Mouse (Mus musculus) embryonic fibroblast, embryonic 13.5 days (primary cell): ENCODE measurements around the gene Tmem200a. TPM values are rescaled to one million over a fixed set of nuclear protein-coding genes. Genes with fewer than 3 reads are reported as not detected.
A peak's percentile ranks its signal among the peaks of the same experiment; 100 is the strongest.

ENCODE experiments used
- H3K27ac ChIP-seq: 2 replicates; pipeline ENCODE4 v1.5.1; 2012; ENCODE audit warnings: low read length, control low read depth, inconsistent platforms; ENCODE audit not compliant: insufficient read depth
- H3K4me1 ChIP-seq: 2 replicates; pipeline ENCODE4 v1.6.1; 2011; ENCODE audit warnings: low read length; ENCODE audit not compliant: control insufficient read depth, insufficient read depth
- H3K4me3 ChIP-seq: 2 replicates; pipeline ENCODE4 v1.5.1; 2011; ENCODE audit warnings: mild to moderate bottlenecking, control low read depth, low read length; ENCODE audit not compliant: insufficient read depth
- CTCF ChIP-seq: IDR thresholded peaks from 2 replicates; pipeline ENCODE4 v1.5.1; 2011; ENCODE audit warnings: mild to moderate bottlenecking, control low read depth, low read length, moderate library complexity, borderline replicate concordance; ENCODE audit not compliant: insufficient read depth
- POLR2A ChIP-seq: IDR thresholded peaks from 2 replicates; pipeline ENCODE4 v1.6.1; 2011; ENCODE audit warnings: low read depth, mild to moderate bottlenecking, control low read depth, low read length, moderate library complexity
- polyA plus RNA-seq: library from polyadenylated mRNA; stranded (reverse); fragments of >200 nt; gene quantifications from 2 replicates; pipeline ENCODE4 v1.2.4, GENCODE M21; 2011; ENCODE audit warnings: low read depth; ENCODE audit not compliant: missing spikeins, insufficient read length

Gene Tmem200a
- polyA plus RNA-seq, 1 experiment: 9.8 TPM

DNA sequence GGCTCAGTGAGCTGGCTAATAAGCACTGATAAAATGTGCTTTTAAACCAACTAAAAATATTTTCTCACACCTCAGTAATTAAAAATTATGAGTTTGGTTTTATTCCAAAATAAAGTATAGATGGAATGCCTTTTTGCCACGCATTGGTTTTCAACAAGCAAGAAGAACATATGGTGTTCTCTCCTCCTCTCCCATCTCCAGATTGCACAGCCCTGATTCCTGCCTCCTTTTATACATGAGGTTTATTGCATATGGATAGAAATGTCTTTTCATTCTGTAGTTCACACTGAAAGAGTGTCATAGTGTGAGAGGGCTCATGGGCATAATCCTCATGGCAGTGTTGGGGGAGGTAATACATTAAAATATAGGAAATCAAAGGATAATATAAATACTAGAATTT, 96.2 kb downstream of the Tmem200a start:
- no peak for TF ChIP-seq POLR2A
- TF ChIP-seq CTCF: no peak
- Histone ChIP-seq H3K4me1 (no peaks in the 10 kb centered on the region), H3K4me3 (no peak overlapping the region), H3K27ac (no peak overlapping the region)

DNA sequence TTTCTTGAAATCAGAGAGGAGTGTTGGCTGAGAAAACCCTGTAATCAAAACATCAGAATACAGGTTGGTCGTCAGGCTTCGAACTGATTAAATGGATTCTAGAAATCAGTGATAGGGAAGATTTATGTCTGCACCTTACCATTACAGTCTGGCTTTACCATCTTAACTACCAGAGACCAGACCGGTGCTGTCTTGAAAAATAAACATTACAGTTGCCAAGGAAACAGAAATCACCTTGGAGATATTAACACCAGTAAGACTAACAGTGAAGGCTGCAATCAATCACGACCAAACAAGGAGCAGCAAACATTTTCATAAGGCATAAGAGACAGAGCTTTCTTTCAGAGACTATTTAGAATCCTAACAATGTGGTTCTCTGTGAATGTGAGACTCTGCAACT, 116.0 kb downstream of the Tmem200a start:
- Histone ChIP-seq H3K4me3 (no peak overlapping the region), H3K4me1 (peaks cover 2% of the 10 kb centered on the region; the same call in 1 of the 2 replicates), H3K27ac (no peak overlapping the region)
- no peak for TF ChIP-seq CTCF
- no peak for TF ChIP-seq POLR2A

DNA sequence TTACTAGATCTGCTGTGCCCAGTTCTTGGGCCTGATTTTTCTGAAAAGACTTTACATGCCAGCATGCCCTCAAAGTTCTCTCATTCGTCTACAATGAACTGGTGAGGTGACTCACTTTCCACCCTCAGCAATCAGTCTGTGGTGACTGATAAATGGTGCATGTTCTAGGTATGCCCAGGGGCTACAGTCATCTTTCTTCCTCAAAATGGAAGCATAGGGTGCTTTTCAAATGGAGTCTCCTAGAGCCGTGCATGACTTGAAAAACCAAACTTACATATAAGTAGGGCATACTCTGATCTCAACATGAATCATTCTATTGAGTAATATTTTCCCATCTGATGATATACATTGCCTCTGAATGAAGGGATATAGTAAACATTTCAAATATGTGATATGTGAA, 117.8 kb downstream of the Tmem200a start:
- H3K4me1 ChIP-seq: peaks cover 2% of the 10 kb centered on the region; the same call in 1 of the 2 replicates
- TF ChIP-seq POLR2A (no peak), CTCF (no peak)
- H3K27ac ChIP-seq: peak overlapping the region; percentile 49; the same call in 1 of the 2 replicates
- H3K4me3 ChIP-seq: no peak overlapping the region

DNA sequence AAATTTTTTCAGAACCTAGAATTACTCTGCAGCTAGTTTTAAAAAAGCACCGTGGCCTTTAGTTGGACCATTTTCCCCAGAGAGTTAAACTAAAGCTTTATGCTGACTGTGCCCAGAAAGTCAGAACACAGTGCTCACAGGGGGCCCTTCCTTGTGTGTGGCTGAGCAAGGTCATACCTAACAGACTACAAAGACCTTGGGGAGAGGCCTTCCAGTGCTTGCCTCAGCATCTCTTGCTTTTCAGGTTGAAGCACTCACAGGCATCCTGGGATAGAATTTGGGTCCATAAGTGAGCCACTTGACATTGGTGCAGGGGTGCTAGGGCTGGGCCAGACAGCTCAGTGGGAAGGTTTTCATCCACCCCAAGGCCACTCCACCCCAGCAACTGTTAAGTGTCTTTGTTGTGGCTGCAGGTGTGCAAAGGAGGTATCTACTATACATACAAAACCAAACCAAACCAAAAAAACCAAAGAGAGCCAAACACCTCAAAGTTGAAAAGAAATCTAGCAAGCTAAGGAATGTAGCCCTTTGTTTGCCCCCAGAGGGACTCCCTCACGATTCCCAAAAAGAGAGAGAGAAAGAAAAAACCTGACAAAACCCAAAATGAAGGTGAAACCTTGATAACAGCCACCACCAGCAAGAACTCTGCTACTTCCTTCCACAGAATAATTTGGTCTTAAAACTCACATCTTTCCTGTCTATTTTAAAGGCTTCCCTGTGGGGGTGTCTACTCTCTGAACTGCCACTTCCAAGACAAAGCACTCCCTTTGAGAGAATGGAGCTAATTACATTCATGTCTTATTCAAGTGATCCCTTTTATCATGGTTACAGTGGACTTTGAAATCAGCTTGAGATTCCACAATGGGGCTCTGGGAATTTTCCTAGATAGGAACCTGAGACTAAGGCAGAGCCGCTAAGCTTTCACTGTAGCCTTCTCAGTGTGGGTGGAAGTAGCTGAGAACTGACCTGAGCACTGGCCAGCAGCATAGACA, 119.8 kb downstream of the Tmem200a start:
- H3K4me1 ChIP-seq: peaks cover 2% of the 10 kb centered on the region; the same call in 1 of the 2 replicates
- H3K4me3 ChIP-seq: no peak overlapping the region
- no peak for TF ChIP-seq POLR2A
- TF ChIP-seq CTCF: no peak
- no peak overlapping the region for H3K27ac ChIP-seq

DNA sequence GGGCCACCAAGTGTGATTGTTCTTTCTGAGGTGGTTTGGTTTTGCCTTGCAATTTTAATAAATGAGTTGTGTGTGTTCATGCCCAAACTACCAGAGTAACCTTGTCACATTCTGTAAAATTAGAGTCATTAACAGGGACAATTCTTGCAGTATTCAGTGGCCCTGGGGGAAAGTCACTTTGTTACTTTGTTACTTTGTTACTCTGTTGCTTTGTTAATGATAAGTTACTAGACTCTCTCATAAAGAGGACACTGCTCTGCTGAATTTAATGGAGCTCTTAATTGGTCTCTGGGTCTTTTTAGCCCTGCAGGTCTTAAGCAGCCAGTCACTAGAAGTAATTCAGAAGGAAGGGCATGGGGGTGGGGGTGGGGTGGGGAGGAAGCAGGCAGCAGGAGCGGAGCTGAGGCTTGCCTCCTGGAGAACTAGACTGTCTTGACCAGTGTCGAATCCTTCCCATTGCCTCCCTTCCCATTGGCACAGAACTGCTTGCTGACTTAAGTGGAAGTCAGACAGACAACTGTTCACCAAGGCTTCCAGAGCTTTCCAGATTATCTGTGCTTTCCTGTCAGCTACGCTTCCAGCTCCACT, 124.1 kb downstream of the Tmem200a start:
- Histone ChIP-seq H3K27ac (no peak overlapping the region), H3K4me3 (no peak overlapping the region), H3K4me1 (no peaks in the 10 kb centered on the region)
- TF ChIP-seq CTCF: no peak

DNA sequence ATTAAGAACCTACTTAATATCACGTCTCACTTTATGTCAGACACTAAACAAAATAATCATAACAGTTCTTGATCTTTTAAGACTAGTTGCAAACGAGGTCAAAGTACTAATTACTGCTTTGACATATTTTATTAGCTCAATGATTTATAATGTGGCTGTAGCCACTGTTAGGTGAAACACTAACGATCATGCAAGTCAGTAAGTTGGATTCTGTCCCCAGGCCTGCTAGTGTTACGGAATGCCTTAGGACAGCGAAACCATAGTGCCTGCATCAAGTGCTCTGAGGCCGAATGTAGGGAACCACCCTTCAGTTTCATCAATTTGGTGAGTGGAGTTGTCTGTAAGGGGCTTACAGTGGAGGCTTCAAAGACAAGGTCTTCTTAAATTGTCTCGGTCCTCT, 126.0 kb downstream of the Tmem200a start:
- TF ChIP-seq POLR2A: no peak
- TF ChIP-seq CTCF: no peak
- Histone ChIP-seq H3K27ac (no peak overlapping the region), H3K4me1 (no peaks in the 10 kb centered on the region), H3K4me3 (no peak overlapping the region)

DNA sequence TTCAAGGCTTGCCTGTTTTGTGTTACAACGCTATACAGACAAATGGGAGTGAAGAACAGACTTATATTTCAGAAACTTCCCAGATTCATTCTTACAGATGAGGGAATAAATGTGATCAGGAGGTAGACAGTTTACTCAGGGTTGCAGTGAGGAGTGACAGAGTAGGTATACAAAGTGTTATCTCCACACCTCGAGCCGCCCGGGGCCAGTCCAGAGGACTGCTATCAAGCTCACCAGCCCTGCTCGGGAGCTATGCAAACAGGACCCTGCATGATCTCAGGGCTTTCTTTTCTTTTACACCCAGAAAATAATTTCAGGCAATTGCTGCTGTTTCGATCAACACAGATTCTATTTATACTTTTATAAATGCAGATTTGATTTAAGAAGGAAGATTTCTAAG, 126.7 kb downstream of the Tmem200a start:
- no peaks in the 10 kb centered on the region for H3K4me1 ChIP-seq
- no peak overlapping the region for H3K27ac ChIP-seq
- TF ChIP-seq POLR2A: no peak
- TF ChIP-seq CTCF: no peak
- H3K4me3 ChIP-seq: no peak overlapping the region

DNA sequence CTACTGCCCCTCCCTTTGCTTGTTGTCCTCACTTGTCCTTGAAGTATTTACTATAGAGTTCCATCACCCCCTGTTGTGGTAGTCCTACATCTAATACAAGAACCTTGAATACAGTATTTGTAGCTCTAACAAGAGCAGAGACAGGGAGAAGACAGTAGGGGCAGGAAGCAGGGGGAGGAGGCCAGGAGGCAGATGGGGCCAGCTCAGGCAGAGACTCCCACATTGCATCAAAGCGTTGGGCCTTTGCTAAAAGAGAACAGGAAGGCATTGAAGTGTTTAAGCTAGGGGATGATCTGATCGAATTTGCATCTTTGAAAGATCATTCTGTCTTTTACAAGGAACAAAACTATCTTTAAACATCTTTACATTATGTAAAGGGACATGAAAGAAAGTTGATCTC, 133.0 kb downstream of the Tmem200a start:
- TF ChIP-seq POLR2A: no peak
- TF ChIP-seq CTCF: no peak
- Histone ChIP-seq H3K27ac (no peak overlapping the region), H3K4me1 (no peaks in the 10 kb centered on the region), H3K4me3 (no peak overlapping the region)

DNA sequence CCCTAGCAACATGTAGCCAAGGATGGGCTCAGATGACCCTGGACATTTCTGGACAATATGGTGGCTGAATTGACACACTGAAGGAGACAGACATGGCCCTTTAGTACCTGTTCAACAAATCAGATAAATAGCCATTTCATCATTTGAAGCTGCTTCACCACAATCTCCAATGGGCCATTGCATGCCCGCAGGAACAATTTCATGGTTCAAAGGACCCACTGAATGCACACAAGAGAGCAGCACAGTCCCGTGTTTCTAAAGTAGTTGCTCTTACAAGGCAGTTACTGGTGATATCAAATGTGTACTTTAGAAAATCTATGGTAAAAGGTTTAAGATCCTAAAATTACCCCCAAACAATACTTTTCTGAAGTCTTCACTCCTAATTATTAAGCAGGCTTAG, 134.2 kb downstream of the Tmem200a start:
- Histone ChIP-seq H3K27ac (no peak overlapping the region), H3K4me1 (no peaks in the 10 kb centered on the region), H3K4me3 (no peak overlapping the region)
- TF ChIP-seq CTCF: no peak
- TF ChIP-seq POLR2A: no peak

DNA sequence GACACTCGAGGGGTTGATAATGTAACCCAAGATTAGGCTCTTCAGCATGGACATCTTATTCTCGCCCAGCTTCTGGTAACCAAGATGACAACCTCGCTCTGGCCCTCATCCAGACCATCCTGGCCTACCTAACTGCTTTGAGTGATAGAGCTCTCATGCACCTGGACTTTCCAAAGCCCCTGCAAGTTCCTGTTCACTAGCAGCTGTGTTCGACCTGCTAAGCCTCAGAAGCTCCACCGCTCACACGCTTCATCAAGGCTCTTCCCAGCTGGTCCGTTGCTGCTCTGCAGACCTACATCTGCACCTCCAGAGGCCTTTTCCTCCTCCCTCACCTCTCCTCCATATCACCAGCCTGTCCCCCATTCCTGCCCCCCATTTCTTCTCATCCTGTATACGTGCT, 147.1 kb downstream of the Tmem200a start:
- TF ChIP-seq POLR2A (no peak), CTCF (no peak)
- no peak overlapping the region for H3K4me3 ChIP-seq
- H3K4me1 ChIP-seq: peaks cover 2% of the 10 kb centered on the region; the same call in 1 of the 2 replicates
- H3K27ac ChIP-seq: no peak overlapping the region
